Mouse (Mus musculus) adrenal gland, postnatal 4 days (tissue): ENCODE results near the gene Cmss1. TPM values are rescaled to one million over a fixed set of nuclear protein-coding genes. Genes with fewer than 3 reads are reported as not detected.
A peak's percentile ranks its signal among the peaks of the same experiment; 100 is the strongest.

Experiments used
- DNase-seq, 2 experiments: peaks; one replicate each; pipeline ENCODE4 v3.0.0; 2021 to 2022; ENCODE audit warnings: low spot score in 2 of 2, mixed read lengths in 2 of 2
- long read RNA-seq, 2 experiments: library from polyadenylated mRNA; stranded (forward); transcript quantifications; one replicate each; pipeline ENCODE4 v2.0.0; 2021
- total RNA-seq, 2 experiments: library from RNA; stranded (reverse); gene quantifications; 2 replicates each; pipeline ENCODE4 v1.2.3; 2021

Cmss1 gene
- 10 to 100 TPM; 22.8 to 24.4 TPM for total RNA-seq
- long read RNA-seq, experiment 1, transcript Cmss1-203 (2 exons, 529 nt), result major isoform, 12 of 27 reads
- long read RNA-seq, experiment 1, partial matches to known transcripts, result 3 of 27 reads
- long read RNA-seq, experiment 1, other reads (novel, unspliced or antisense), result 11 of 27 reads
- long read RNA-seq, experiment 2, transcript Cmss1-203 (2 exons, 529 nt), result major isoform, 6 of 75 reads
- long read RNA-seq, experiment 2, partial matches to known transcripts, result 0 of 75 reads
- long read RNA-seq, experiment 2, other reads (novel, unspliced or antisense), result 68 of 75 reads

GRCm38 (mm10) chr16:57606444-57607227 is at the start of gene Cmss1:
Gene Cmss1 (minus strand): TSS chr16:57606864.
- DNase-seq, result peak; percentile 59 to 64

GRCm38 (mm10) chr16:57649888-57650287 is 43.2 kb upstream of the Cmss1 start:
- no peak for DNase-seq

- no peak for DNase-seq
These were observed 34.8 kb upstream of the Cmss1 start for GRCm38 (mm10) chr16:57641346-57641885.

- DNase-seq, result no peak
These were observed 28.1 kb upstream of the Cmss1 start for GRCm38 (mm10) chr16:57634766-57635165.

- peak; percentile 28 to 42 for DNase-seq
These were observed 27.5 kb upstream of the Cmss1 start for GRCm38 (mm10) chr16:57634191-57634590.

GRCm38 (mm10) chr16:57611768-57612167 is 5.1 kb upstream of the Cmss1 start:
- DNase-seq, result no peak

GRCm38 (mm10) chr16:57601031-57601430 is 5.6 kb downstream of the Cmss1 start:
- no peak for DNase-seq

GRCm38 (mm10) chr16:57597295-57597957 is 9.2 kb downstream of the Cmss1 start:
- no peak for DNase-seq

- DNase-seq, result no peak
These were observed 13.1 kb downstream of the Cmss1 start for GRCm38 (mm10) chr16:57593422-57594157.

- no peak for DNase-seq
These were observed 21.5 kb downstream of the Cmss1 start for GRCm38 (mm10) chr16:57585201-57585600.

- no peak for DNase-seq
These were observed 24.7 kb downstream of the Cmss1 start for GRCm38 (mm10) chr16:57582008-57582407.

- no peak for DNase-seq
These were observed 26.6 kb downstream of the Cmss1 start for GRCm38 (mm10) chr16:57580041-57580440.

GRCm38 (mm10) chr16:57577519-57577918 is 29.1 kb downstream of the Cmss1 start:
- no peak for DNase-seq

- no peak for DNase-seq
These were observed 30.8 kb downstream of the Cmss1 start for GRCm38 (mm10) chr16:57575764-57576388.

- no peak for DNase-seq
These were observed 32.8 kb downstream of the Cmss1 start for GRCm38 (mm10) chr16:57573831-57574230.

- DNase-seq, result no peak
These were observed 35.8 kb downstream of the Cmss1 start for GRCm38 (mm10) chr16:57570789-57571311.

GRCm38 (mm10) chr16:57568648-57569404 is 37.8 kb downstream of the Cmss1 start:
- no peak for DNase-seq

GRCm38 (mm10) chr16:57566215-57566614 is 40.4 kb downstream of the Cmss1 start:
- DNase-seq, result no peak

- no peak for DNase-seq
These were observed 41.9 kb downstream of the Cmss1 start for GRCm38 (mm10) chr16:57564807-57565206.
